Mouse (Mus musculus) lung, embryonic 14.5 days (tissue): Measurements from ENCODE around the gene Zc3hav1. TPM values are rescaled to one million over a fixed set of nuclear protein-coding genes. Genes with fewer than 3 reads are reported as not detected.
A peak's percentile ranks its signal among the peaks of the same experiment; 100 is the strongest.

Experiments
- ATAC-seq: fragments of 200-750 bp; cut with Nextera tagmentation; 2 replicates; pipeline ENCODE4 v1.8.0; 2017; ENCODE audit warnings: mild to moderate bottlenecking, moderate TSS enrichment, moderate library complexity; ENCODE audit not compliant: insufficient read depth
- DNase-seq: peaks from one replicate; pipeline ENCODE4 v3.0.0-alpha.2; 2015
- H3K27ac ChIP-seq: fragments of 300-500 bp; sonication (generic); 2 replicates; pipeline ENCODE4 v1.5.1; 2014; ENCODE audit warnings: low read depth, mild to moderate bottlenecking, moderate library complexity
- H3K27me3 ChIP-seq: fragments of 300-500 bp; sonication (generic); 2 replicates; pipeline ENCODE4 v1.6.1; 2014; ENCODE audit warnings: low read length, control low read depth; ENCODE audit not compliant: insufficient read depth
- H3K36me3 ChIP-seq: fragments of 300-500 bp; sonication (generic); 2 replicates; pipeline ENCODE4 v1.6.1; 2014; ENCODE audit warnings: control low read depth; ENCODE audit not compliant: insufficient read depth
- H3K4me1 ChIP-seq: fragments of 300-500 bp; sonication (generic); 2 replicates; pipeline ENCODE4 v1.6.1; 2014; ENCODE audit warnings: antibody characterized with exemption, control low read depth; ENCODE audit not compliant: insufficient read depth
- H3K4me2 ChIP-seq: fragments of 300-500 bp; sonication (generic); 2 replicates; pipeline ENCODE4 v1.6.1; 2014; ENCODE audit warnings: mild to moderate bottlenecking
- H3K4me3 ChIP-seq: fragments of 300-500 bp; sonication (generic); 2 replicates; pipeline ENCODE4 v1.5.1; 2014; ENCODE audit warnings: low read depth, low read length
- H3K9ac ChIP-seq: fragments of 300-500 bp; sonication (generic); 2 replicates; pipeline ENCODE4 v1.6.1; 2014
- H3K9me3 ChIP-seq: fragments of 300-500 bp; sonication (generic); 2 replicates; pipeline ENCODE4 v1.6.1; 2016; ENCODE audit warnings: low read depth, low read length, control low read depth
- CTCF ChIP-seq: IDR thresholded peaks from 2 replicates; pipeline ENCODE4 v1.5.1; 2016; ENCODE audit warnings: antibody characterized with exemption, low read depth
- WGBS: fragments of 180-500 bp; shearing (Covaris S2); extraction: QIAGEN DNeasy Blood & Tissue Kit; methylation state at CpG from one replicate; pipeline ENCODE4 v1.1.7; 2014; 5-methylcytosine and 5-hydroxymethylcytosine counted together
- polyA plus RNA-seq: library from polyadenylated mRNA; unstranded; fragments of >200 nt; fragmentation: Nextera tagmentation; extraction: Ambion mirVana; gene quantifications from 2 replicates; pipeline ENCODE4 v1.2.1, GENCODE M21; 2014

Gene Zc3hav1
- polyA plus RNA-seq, 1 experiment from 2014 or later = 4.7 TPM

- WGBS = 56% methylated on average over 8 of the region's 8 CpGs
- DNase-seq (no peak), ATAC-seq (no peak)
- H3K9ac ChIP-seq = no peak overlapping the region
- H3K4me2 ChIP-seq = peak overlapping the region; percentile 19; the same call in 1 of the 2 replicates
- H3K9me3 ChIP-seq = no peaks in the 10 kb centered on the region
- no peak for TF ChIP-seq CTCF
- no peak overlapping the region; the same call in 1 of the 2 replicates for H3K27ac ChIP-seq
- H3K36me3 ChIP-seq = no peaks in the 10 kb centered on the region
- H3K4me1 ChIP-seq = no peaks in the 10 kb centered on the region
- no peaks in the 10 kb centered on the region for H3K27me3 ChIP-seq
- no peak overlapping the region for H3K4me3 ChIP-seq
Observed at GRCm38 (mm10) chr6:38342666-38342992, 11.8 kb downstream of the Zc3hav1 start.

DNA sequence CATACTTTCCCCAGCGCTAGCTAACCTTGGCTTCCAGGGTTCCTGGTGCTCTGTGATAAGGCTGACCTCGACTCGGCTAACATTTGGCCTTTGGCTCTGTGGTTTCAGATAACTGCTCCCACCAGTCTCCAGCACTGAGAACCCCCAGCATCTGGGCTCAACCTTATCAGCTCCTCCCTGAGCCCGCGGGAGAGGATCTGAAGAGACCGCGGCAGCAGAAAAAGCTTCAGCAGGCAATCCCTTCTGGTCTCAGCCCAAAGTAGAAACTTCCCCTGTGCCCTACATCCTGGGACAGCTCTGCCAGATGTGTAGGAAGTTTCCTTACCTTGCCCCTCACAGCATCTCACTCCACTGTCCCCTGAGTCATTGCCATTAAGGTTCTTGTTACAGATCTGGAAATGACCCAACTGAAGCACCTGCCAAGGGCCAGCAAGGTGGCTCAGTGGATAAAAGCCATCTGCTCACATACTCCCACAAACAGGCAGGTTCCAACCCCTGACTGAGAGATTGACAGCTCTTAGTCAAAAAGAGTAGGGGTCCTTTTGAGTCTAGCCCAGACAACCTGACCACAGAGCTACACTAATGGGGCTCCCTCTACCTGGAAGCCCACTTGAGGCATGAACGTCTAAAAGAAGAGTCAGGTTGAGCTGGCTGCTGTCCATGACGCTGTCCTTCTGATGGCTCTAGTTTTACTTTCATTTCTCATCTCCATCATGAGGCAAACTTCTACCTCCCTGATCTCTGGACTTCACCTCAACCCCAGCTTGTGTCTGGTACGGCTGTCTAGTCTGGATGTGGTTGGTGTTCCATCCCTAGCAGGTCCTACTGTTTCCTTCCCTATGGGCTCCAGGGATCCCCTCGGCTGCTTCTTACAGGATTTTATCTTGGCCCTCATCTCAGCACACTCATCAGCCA, 12.4 kb downstream of the Zc3hav1 start:
- H3K9ac ChIP-seq = no peak overlapping the region
- no peaks in the 10 kb centered on the region for H3K36me3 ChIP-seq
- no peaks in the 10 kb centered on the region for H3K9me3 ChIP-seq
- peak; percentile 60; the same call in 1 of the 2 replicates for ATAC-seq
- no peaks in the 10 kb centered on the region for H3K27me3 ChIP-seq
- 24% methylated on average over 11 of the region's 11 CpGs for WGBS
- H3K4me1 ChIP-seq = no peaks in the 10 kb centered on the region
- DNase-seq = no peak
- TF ChIP-seq CTCF = no peak
- no peak overlapping the region; the same call in 1 of the 2 replicates for H3K4me3 ChIP-seq
- H3K4me2 ChIP-seq = peak overlapping the region; percentile 19; the same call in 1 of the 2 replicates
- H3K27ac ChIP-seq = peak overlapping the region; percentile 13; the same call in 1 of the 2 replicates

GRCm38 (mm10) chr6:38339078-38339477, 15.3 kb downstream of the Zc3hav1 start:
- H3K36me3 ChIP-seq = no peaks in the 10 kb centered on the region
- ATAC-seq (no peak), DNase-seq (no peak)
- WGBS = 54% methylated on average over 2 of the region's 2 CpGs
- no peak for TF ChIP-seq CTCF
- H3K4me1 ChIP-seq = no peaks in the 10 kb centered on the region
- H3K4me2 ChIP-seq = no peak overlapping the region
- no peak overlapping the region for H3K4me3 ChIP-seq
- H3K9me3 ChIP-seq = no peaks in the 10 kb centered on the region
- no peak overlapping the region for H3K9ac ChIP-seq
- no peak overlapping the region for H3K27ac ChIP-seq
- H3K27me3 ChIP-seq = no peaks in the 10 kb centered on the region

- no peak overlapping the region for H3K27ac ChIP-seq
- H3K4me3 ChIP-seq = no peak overlapping the region
- H3K9ac ChIP-seq = no peak overlapping the region
- ATAC-seq = no peak
- H3K4me1 ChIP-seq = no peaks in the 10 kb centered on the region
- TF ChIP-seq CTCF = no peak
- 65% methylated on average over 6 of the region's 6 CpGs for WGBS
- no peaks in the 10 kb centered on the region for H3K27me3 ChIP-seq
- no peaks in the 10 kb centered on the region for H3K36me3 ChIP-seq
- DNase-seq = no peak
- no peak overlapping the region for H3K4me2 ChIP-seq
- no peaks in the 10 kb centered on the region for H3K9me3 ChIP-seq
Observed at GRCm38 (mm10) chr6:38337951-38338350, 16.5 kb downstream of the Zc3hav1 start.

- H3K4me1 ChIP-seq = no peaks in the 10 kb centered on the region
- DNase-seq (no peak), ATAC-seq (no peak)
- H3K4me3 ChIP-seq = no peak overlapping the region
- no peak overlapping the region for H3K4me2 ChIP-seq
- H3K27me3 ChIP-seq = no peaks in the 10 kb centered on the region
- H3K27ac ChIP-seq = no peak overlapping the region
- no peaks in the 10 kb centered on the region for H3K9me3 ChIP-seq
- no peaks in the 10 kb centered on the region for H3K36me3 ChIP-seq
- no peak for TF ChIP-seq CTCF
- WGBS = 86% methylated on average over 4 of the region's 4 CpGs
- H3K9ac ChIP-seq = no peak overlapping the region
Observed at GRCm38 (mm10) chr6:38337166-38337705, 17.2 kb downstream of the Zc3hav1 start.

DNA sequence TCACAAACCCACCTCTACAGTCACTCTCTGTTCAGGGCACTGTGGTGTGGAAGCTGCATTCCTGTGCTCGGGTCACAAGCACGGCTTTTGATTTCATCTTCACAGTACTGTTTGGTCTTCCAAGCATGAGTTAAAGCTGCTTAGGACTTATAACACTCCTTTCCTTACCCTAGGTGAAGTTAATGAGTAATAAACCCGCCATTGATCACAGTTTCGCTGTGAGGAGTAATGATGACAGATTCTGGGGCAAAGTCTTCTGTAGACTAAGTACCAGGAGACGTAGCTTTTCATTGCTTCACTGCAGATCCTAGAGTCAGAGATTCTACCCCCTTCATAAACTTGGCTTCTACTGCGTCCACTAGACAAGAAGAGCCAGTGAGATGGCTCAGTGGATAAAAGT, 19.1 kb downstream of the Zc3hav1 start:
- DNase-seq (no peak), ATAC-seq (no peak)
- Histone ChIP-seq H3K9me3 (no peaks in the 10 kb centered on the region), H3K4me2 (no peak overlapping the region), H3K4me1 (no peaks in the 10 kb centered on the region), H3K27ac (no peak overlapping the region), H3K9ac (no peak overlapping the region), H3K27me3 (no peaks in the 10 kb centered on the region), H3K36me3 (no peaks in the 10 kb centered on the region), H3K4me3 (no peak overlapping the region)
- 67% methylated on average over 6 of the region's 6 CpGs for WGBS
- no peak for TF ChIP-seq CTCF

DNA sequence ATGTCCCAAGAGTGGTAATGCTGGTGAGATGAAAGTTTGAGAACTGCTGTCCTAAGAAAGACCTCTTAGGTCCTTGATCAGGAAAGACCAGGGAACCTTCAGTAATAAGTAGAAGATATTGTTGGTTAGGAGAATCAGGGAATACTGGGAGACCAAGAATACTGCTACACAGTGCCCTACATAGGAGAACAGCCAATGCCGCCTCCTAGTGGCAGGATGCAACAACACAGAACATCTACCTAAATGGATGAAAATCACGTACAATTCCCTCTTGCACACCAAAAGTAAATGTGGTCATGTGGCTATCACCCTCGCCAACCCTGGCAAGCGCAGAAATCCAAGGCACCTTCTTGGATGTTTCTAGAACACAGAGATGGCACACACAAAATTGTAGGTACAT, 27.8 kb downstream of the Zc3hav1 start:
- Histone ChIP-seq H3K27me3 (no peaks in the 10 kb centered on the region), H3K4me2 (no peak overlapping the region)
- peak; percentile 47; the same call in 1 of the 2 replicates for ATAC-seq

More for the DNA sequence above, 27.8 kb downstream of the Zc3hav1 start:
- H3K36me3 ChIP-seq = no peaks in the 10 kb centered on the region
- H3K4me1 ChIP-seq = no peaks in the 10 kb centered on the region
- peak; percentile 90 for TF ChIP-seq CTCF
- no peak overlapping the region for H3K9ac ChIP-seq
- H3K4me3 ChIP-seq = no peak overlapping the region
- H3K9me3 ChIP-seq = no peaks in the 10 kb centered on the region
- peak; percentile 87 for DNase-seq
- 20% methylated on average over 4 of the region's 4 CpGs for WGBS
- no peak overlapping the region for H3K27ac ChIP-seq
